Mouse (Mus musculus): ENCODE measurements around the gene Rapgef2.

DNA sequence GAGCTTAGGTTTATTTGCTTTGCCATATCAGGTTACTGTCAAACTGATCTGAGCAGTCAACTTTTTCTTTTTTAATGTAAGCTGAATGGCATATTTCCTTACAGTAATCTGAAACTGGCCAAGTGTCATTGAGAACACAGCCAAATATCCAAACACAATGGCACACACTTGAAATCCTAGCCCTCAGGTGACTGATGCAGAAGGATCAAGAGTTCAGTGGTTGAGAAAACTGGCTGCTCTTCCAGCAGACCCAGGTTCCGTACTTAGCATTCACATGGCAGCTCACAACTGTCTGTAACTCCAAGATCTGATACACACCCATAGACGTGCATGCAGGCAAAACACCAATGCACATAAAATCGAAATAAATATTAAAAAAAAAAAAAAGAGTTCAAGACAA is 243.3 kb downstream of the Rapgef2 start:
- TF ChIP-seq POLR2A (IDR thresholded peaks at IDR 0.05; ENCODE audit: borderline replicate concordance, extremely low read depth, insufficient read depth, insufficient read length, poor library complexity, severe bottlenecking) (no peak), CTCF (IDR thresholded peaks at IDR 0.05; ENCODE audit: borderline replicate concordance, extremely low read depth, insufficient read depth, insufficient read length) (no peak)

Measured in brain, embryonic 14.5 days (tissue).